Mouse (Mus musculus) ES-E14 (cell line): Measurements from ENCODE around the gene Hes6. TPM values are rescaled to one million over a fixed set of nuclear protein-coding genes. Genes with fewer than 3 reads are reported as not detected.

Experiments used
- DNase-seq: peaks from one replicate; pipeline ENCODE4 v3.0.0-alpha.2; 2013; ENCODE audit warnings: low read depth, low spot score
- H3K27ac ChIP-seq: 2 replicates; pipeline ENCODE4 v1.5.1; 2012; ENCODE audit warnings: low read depth, mild to moderate bottlenecking, low read length, moderate library complexity, mixed read lengths; ENCODE audit not compliant: poor library complexity, insufficient read depth, severe bottlenecking
- H3K36me3 ChIP-seq: 2 replicates; pipeline ENCODE4 v1.6.1; 2012; ENCODE audit warnings: mild to moderate bottlenecking, low read length, moderate library complexity, mixed read lengths; ENCODE audit not compliant: control insufficient read depth, poor library complexity, insufficient read depth, severe bottlenecking
- H3K4me1 ChIP-seq, 2 experiments: fragments of 150-350 bp in 1 of 2; sonication (generic) in 1 of 2; 2 replicates each; pipeline ENCODE4 v1.6.1; 2012; ENCODE audit warnings: low read length in 2 of 2, mild to moderate bottlenecking in 1 of 2, mixed read lengths in 1 of 2; ENCODE audit not compliant: control insufficient read depth in 2 of 2, insufficient read depth in 2 of 2, poor library complexity in 1 of 2
- H3K4me3 ChIP-seq, 2 experiments: fragments of 150-350 bp in 1 of 2; sonication (generic) in 1 of 2; 2 replicates each; pipeline ENCODE4 v1.5.1; 2012; ENCODE audit warnings: low read length in 2 of 2, low read depth in 1 of 2, mild to moderate bottlenecking in 1 of 2, mixed read lengths in 1 of 2; ENCODE audit not compliant: insufficient read depth in 1 of 2, poor library complexity in 1 of 2, severe bottlenecking in 1 of 2
- H3K9ac ChIP-seq: 2 replicates; pipeline ENCODE4 v1.6.1; 2012; ENCODE audit warnings: low read depth, mild to moderate bottlenecking, low read length, mixed read lengths; ENCODE audit not compliant: poor library complexity, insufficient read depth, severe bottlenecking
- H3K9me3 ChIP-seq: fragments of 150-350 bp; sonication (generic); 2 replicates; pipeline ENCODE4 v1.6.1; 2012; ENCODE audit warnings: low read depth, mild to moderate bottlenecking, low read length; ENCODE audit not compliant: control insufficient read depth, insufficient read depth
- CHD2 ChIP-seq: IDR thresholded peaks from 2 replicates; pipeline ENCODE4 v1.6.1; 2014; ENCODE audit warnings: mild to moderate bottlenecking, low read depth, low read length, inconsistent platforms
- HCFC1 ChIP-seq: IDR thresholded peaks from 2 replicates; pipeline ENCODE4 v1.6.1; 2012; ENCODE audit warnings: low read length, inconsistent platforms, borderline replicate concordance; ENCODE audit not compliant: insufficient read depth
- MAFK ChIP-seq: IDR thresholded peaks from 2 replicates; pipeline ENCODE4 v1.6.1; 2014; ENCODE audit warnings: mild to moderate bottlenecking, low read depth, low read length, inconsistent platforms; ENCODE audit not compliant: insufficient read depth
- ZC3H11A ChIP-seq: IDR thresholded peaks from 2 replicates; pipeline ENCODE4 v1.6.1; 2012; ENCODE audit warnings: low read depth, mild to moderate bottlenecking, inconsistent platforms, low read length, borderline replicate concordance
- ZNF384 ChIP-seq: IDR thresholded peaks from 2 replicates; pipeline ENCODE4 v1.6.1; 2012; ENCODE audit warnings: low read depth, low read length, inconsistent platforms
- in situ Hi-C, 2 experiments: fragments of 600-800 bp; cut with MboI; formaldehyde crosslinking; loops; one replicate each; pipeline ENCODE4 v1.15.1; 2025; ENCODE audit warnings: low sequenced_read_pairs in 2 of 2, inconsistent platforms in 1 of 2; ENCODE audit not compliant: unreplicated experiment in 2 of 2
- total RNA-seq: library from RNA; depleted of rRNA; stranded (reverse); fragments of 300-350 nt; gene quantifications from 2 replicates; pipeline ENCODE4 v1.2.3, GENCODE M21; 2012

Gene Hes6
- total RNA-seq, 1 experiment = 13.3 TPM

- Histone ChIP-seq H3K9me3 (no peaks in the 10 kb centered on the region), H3K36me3 (peaks cover 3% of the 10 kb centered on the region; the same call in 1 of the 2 replicates), H3K4me1 (peaks cover 1 to 9% of the 10 kb centered on the region in 2 experiments; a peak in 2 of 4 replicates), H3K9ac (peak overlapping the region; percentile 80), H3K27ac (no peak overlapping the region), H3K4me3 (peak overlapping the region; percentile 78 to 87)
- in situ Hi-C loops = no loop called here
- TF ChIP-seq CHD2 (no peak), MAFK (no peak), ZC3H11A (no peak), ZNF384 (no peak), HCFC1 (no peak)
- DNase-seq = no peak
Measured at GRCm38 (mm10) chr1:91412286-91413029, 1.4 kb downstream of the Hes6 start.

GRCm38 (mm10) chr1:91411631-91412285 is 2.1 kb downstream of the Hes6 start:
- Histone ChIP-seq H3K9me3 (no peaks in the 10 kb centered on the region), H3K36me3 (peaks cover 3% of the 10 kb centered on the region; the same call in 1 of the 2 replicates), H3K27ac (no peak overlapping the region), H3K4me3 (peak overlapping the region; percentile 78 to 87; a peak in 3 of 4 replicates), H3K9ac (peak overlapping the region; percentile 80), H3K4me1 (peaks cover 1 to 9% of the 10 kb centered on the region in 2 experiments; a peak in 2 of 4 replicates)
- no peak for DNase-seq
- TF ChIP-seq ZC3H11A (no peak), ZNF384 (no peak)
- in situ Hi-C loops = no loop called here

GRCm38 (mm10) chr1:91407819-91408218 is 6.0 kb downstream of the Hes6 start:
- in situ Hi-C loops = no loop called here
- DNase-seq = no peak
- Histone ChIP-seq H3K9ac (no peak overlapping the region), H3K9me3 (no peaks in the 10 kb centered on the region), H3K4me1 (peaks cover 0 to 6% of the 10 kb centered on the region in 2 experiments; a peak in 1 of 4 replicates), H3K36me3 (peaks cover 3% of the 10 kb centered on the region; the same call in 1 of the 2 replicates), H3K4me3 (no peak overlapping the region), H3K27ac (no peak overlapping the region)
- no peak for TF ChIP-seq MAFK
- TF ChIP-seq CHD2 = no peak
- TF ChIP-seq ZC3H11A = no peak
- no peak for TF ChIP-seq ZNF384
- TF ChIP-seq HCFC1 = no peak

GRCm38 (mm10) chr1:91405406-91406169 is 8.2 kb downstream of the Hes6 start:
- Histone ChIP-seq H3K36me3 (no peaks in the 10 kb centered on the region), H3K4me1 (peaks cover 0 to 2% of the 10 kb centered on the region in 2 experiments; a peak in 1 of 4 replicates), H3K9ac (no peak overlapping the region), H3K9me3 (no peaks in the 10 kb centered on the region), H3K4me3 (no peak overlapping the region), H3K27ac (no peak overlapping the region)
- no peak for TF ChIP-seq ZC3H11A
- no peak for TF ChIP-seq ZNF384
- TF ChIP-seq CHD2 = no peak
- TF ChIP-seq HCFC1 = no peak
- DNase-seq = no peak
- in situ Hi-C loops = no loop called here
